Mouse (Mus musculus) midbrain, embryonic 11.5 days (tissue): ENCODE data around the gene Tnfsf12. TPM values are rescaled to one million over a fixed set of nuclear protein-coding genes. Genes with fewer than 3 reads are reported as not detected.

Experiments
- ATAC-seq: fragments of 200-750 bp; cut with Nextera tagmentation; 2 replicates; pipeline ENCODE4 v1.8.0; 2017; ENCODE audit warnings: moderate TSS enrichment, moderate library complexity; ENCODE audit not compliant: low FRiP score
- DNase-seq: peaks from one replicate; pipeline ENCODE4 v3.0.0; 2015; ENCODE audit warnings: low spot score; ENCODE audit errors: missing footprints
- H3K27ac ChIP-seq: fragments of 300-500 bp; sonication (generic); 2 replicates; pipeline ENCODE4 v1.5.1; 2014; ENCODE audit warnings: low read depth, low read length
- H3K27me3 ChIP-seq: fragments of 300-500 bp; sonication (generic); 2 replicates; pipeline ENCODE4 v1.6.1; 2014; ENCODE audit warnings: mild to moderate bottlenecking, low read length, moderate library complexity, mixed read lengths; ENCODE audit not compliant: control insufficient read depth, insufficient read depth
- H3K36me3 ChIP-seq: fragments of 300-500 bp; sonication (generic); 2 replicates; pipeline ENCODE4 v1.6.1; 2014; ENCODE audit warnings: mild to moderate bottlenecking, low read length, moderate library complexity, mixed read lengths; ENCODE audit not compliant: control insufficient read depth, insufficient read depth
- H3K4me1 ChIP-seq: fragments of 300-500 bp; sonication (generic); 2 replicates; pipeline ENCODE4 v1.6.1; 2014; ENCODE audit warnings: low read length; ENCODE audit not compliant: control insufficient read depth, insufficient read depth
- H3K4me2 ChIP-seq: fragments of 300-500 bp; sonication (generic); 2 replicates; pipeline ENCODE4 v1.6.1; 2014; ENCODE audit warnings: mild to moderate bottlenecking, moderate library complexity
- H3K4me3 ChIP-seq: fragments of 300-500 bp; sonication (generic); 2 replicates; pipeline ENCODE4 v1.5.1; 2014; ENCODE audit warnings: low read depth, low read length
- H3K9ac ChIP-seq: fragments of 300-500 bp; sonication (generic); 2 replicates; pipeline ENCODE4 v1.6.1; 2014; ENCODE audit warnings: low read length
- H3K9me3 ChIP-seq: fragments of 300-500 bp; sonication (generic); 2 replicates; pipeline ENCODE4 v1.6.1; 2016; ENCODE audit warnings: low read length; ENCODE audit not compliant: control insufficient read depth
- WGBS: fragments of 180-500 bp; shearing (Covaris S2); extraction: QIAGEN DNeasy Blood & Tissue Kit; methylation state at CpG from one replicate; pipeline ENCODE4 v1.1.7; 2014; 5-methylcytosine and 5-hydroxymethylcytosine counted together
- polyA plus RNA-seq: library from polyadenylated mRNA; unstranded; fragments of >200 nt; fragmentation: Nextera tagmentation; extraction: Ambion mirVana; gene quantifications from 2 replicates; pipeline ENCODE4 v1.2.1, GENCODE M21; 2014

The Tnfsf12 gene
- polyA plus RNA-seq, 1 experiment from 2014 or later = 2.0 TPM

DNA sequence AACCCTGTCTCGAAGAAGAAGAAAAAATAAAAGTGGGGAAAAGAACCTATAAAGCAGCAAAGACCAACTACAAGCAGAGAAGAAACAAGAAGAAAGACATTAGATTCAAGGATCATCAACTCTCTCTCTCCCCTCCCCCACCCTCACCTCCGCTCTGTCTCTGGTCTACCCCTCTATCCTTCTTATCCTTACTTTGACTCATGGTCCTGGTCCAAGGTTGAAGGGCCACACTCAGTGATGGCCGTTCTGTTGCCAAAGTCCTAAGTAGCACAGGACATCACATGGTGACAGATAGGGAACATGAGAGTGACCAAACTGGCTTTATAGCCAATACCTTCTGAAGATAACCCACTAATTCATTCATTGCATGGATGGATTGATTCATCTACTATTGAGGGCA, 1.7 kb upstream of the Tnfsf12 start:
- no peaks in the 10 kb centered on the region for H3K9me3 ChIP-seq
- peak; percentile 77 for DNase-seq
- no peak for ATAC-seq
- WGBS = 96% methylated on average over 3 of the region's 3 CpGs
- no peaks in the 10 kb centered on the region for H3K36me3 ChIP-seq
- no peak overlapping the region for H3K4me2 ChIP-seq
- H3K9ac ChIP-seq = no peak overlapping the region
- H3K27me3 ChIP-seq = no peaks in the 10 kb centered on the region
- peaks cover 5% of the 10 kb centered on the region; the same call in 1 of the 2 replicates for H3K4me1 ChIP-seq
- H3K4me3 ChIP-seq = no peak overlapping the region
- no peak overlapping the region for H3K27ac ChIP-seq

DNA sequence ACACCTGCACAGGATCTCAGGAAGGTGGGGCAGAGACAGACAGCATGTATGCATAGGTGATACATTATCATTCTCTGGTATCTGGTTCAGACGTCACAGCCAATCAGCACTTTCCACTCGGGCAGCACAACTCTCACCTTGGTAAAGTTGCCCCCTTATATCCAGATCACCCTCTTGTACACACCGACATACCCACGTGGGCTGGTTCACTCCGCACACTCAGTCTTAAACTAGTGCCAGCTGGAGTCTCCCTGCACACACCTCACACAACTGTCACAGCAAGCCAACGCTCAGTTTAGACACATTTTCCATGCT, 646 bp downstream of the Tnfsf12 start:
- peak overlapping the region; percentile 65 for H3K9ac ChIP-seq
- no peak for ATAC-seq

DNA sequence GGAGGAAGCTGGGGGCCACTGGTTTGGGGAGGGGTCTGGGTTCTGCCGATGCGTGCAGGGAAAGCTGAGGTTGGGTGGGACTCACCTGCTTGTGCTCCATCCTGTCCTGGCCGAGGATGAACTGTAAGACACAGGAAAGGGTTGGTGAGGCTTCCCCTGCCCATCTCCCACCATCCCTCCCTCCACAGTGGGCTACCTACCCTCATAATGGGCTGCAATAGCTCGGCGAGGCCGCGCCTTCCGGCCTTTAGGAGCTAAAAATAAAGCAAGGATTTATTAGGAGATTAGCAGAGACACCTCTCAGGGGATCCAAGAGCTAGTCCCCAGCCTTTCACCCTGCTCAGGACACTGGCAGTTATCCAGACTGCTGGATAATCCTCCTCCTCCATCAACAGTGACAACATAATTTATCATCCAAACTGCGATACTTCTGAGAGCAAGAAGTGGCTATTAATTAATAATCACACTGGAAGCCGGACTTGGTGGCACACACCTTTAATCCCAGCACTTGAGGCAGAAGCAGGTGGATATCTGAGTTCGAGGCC, 2.2 kb downstream of the Tnfsf12 start:
- DNase-seq (peak; percentile 35), ATAC-seq (no peak)
- Histone ChIP-seq H3K9ac (no peak overlapping the region), H3K27ac (no peak overlapping the region), H3K4me1 (peaks cover 5% of the 10 kb centered on the region; the same call in 1 of the 2 replicates), H3K4me2 (no peak overlapping the region), H3K27me3 (no peaks in the 10 kb centered on the region), H3K36me3 (no peaks in the 10 kb centered on the region), H3K9me3 (no peaks in the 10 kb centered on the region), H3K4me3 (no peak overlapping the region)
- WGBS = 61% methylated on average over 11 of the region's 11 CpGs

More for the DNA sequence above, 646 bp downstream of the Tnfsf12 start:
- Histone ChIP-seq H3K27ac (no peak overlapping the region), H3K9me3 (no peaks in the 10 kb centered on the region), H3K4me1 (peaks cover 5% of the 10 kb centered on the region; the same call in 1 of the 2 replicates), H3K36me3 (no peaks in the 10 kb centered on the region), H3K4me3 (peak overlapping the region; percentile 32), H3K27me3 (no peaks in the 10 kb centered on the region), H3K4me2 (peak overlapping the region; percentile 65)
- DNase-seq = no peak
- 38% methylated on average over 6 of the region's 6 CpGs for WGBS

DNA sequence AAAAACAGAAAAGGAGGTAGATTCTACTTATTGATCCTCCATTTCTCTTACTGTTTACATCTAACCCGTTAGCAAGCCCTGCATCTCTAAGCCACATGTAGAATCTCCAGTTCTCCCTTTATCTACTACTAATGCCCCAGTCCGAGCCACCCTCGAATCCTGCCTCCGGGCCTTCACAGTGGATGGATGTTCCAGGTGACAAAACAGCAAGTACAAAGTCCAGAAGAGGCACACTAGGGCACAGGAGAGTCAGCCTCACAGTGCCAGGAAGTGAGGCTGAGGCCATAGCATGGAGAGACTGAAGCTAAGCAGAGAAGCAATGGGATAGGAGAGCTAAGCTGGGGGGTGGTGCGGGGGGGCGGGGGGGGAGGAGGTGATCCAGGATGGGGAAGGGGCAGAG, 2.8 kb downstream of the Tnfsf12 start:
- H3K27ac ChIP-seq = no peak overlapping the region
- H3K27me3 ChIP-seq = no peaks in the 10 kb centered on the region
- DNase-seq (peak; percentile 21), ATAC-seq (no peak)
- H3K4me2 ChIP-seq = no peak overlapping the region
- 83% methylated on average over 6 of the region's 6 CpGs for WGBS
- H3K36me3 ChIP-seq = no peaks in the 10 kb centered on the region
- H3K4me3 ChIP-seq = no peak overlapping the region
- peaks cover 5% of the 10 kb centered on the region; the same call in 1 of the 2 replicates for H3K4me1 ChIP-seq
- no peaks in the 10 kb centered on the region for H3K9me3 ChIP-seq
- H3K9ac ChIP-seq = no peak overlapping the region

DNA sequence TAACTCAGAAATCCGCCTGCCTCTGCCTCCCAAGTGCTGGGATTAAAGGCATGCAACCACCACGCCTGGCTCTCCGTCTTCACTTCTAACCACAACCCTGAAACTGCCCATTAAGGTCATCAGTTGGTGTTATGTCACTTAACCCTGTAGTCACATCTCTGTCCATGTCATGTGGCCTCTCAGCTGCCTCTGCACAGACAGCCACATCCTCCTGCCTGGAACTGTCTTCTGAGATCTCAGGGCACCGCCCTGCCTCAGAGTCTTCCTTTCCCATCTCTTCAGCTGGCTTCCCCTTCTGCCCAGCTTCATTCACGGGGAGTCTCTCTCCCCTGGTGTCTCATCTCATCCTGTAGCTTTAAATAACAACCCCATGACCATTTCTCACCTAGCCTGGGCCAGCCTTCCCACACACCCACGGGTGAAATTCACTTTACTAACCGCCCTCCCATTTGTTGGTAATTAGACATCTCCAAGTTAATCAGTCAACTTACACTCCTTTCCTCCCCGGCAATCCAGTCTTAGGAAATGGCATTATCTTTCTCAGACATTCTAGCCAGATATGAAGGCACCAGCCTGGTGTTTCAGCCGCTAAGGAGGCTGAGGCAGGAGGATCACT, 3.3 kb downstream of the Tnfsf12 start:
- H3K27me3 ChIP-seq = no peaks in the 10 kb centered on the region
- no peaks in the 10 kb centered on the region for H3K36me3 ChIP-seq
- H3K27ac ChIP-seq = no peak overlapping the region
- DNase-seq = no peak
- WGBS = 85% methylated on average over 9 of the region's 9 CpGs
- H3K9ac ChIP-seq = no peak overlapping the region
- H3K4me3 ChIP-seq = no peak overlapping the region
- H3K9me3 ChIP-seq = no peaks in the 10 kb centered on the region
- peaks cover 5% of the 10 kb centered on the region; the same call in 1 of the 2 replicates for H3K4me1 ChIP-seq
- ATAC-seq = no peak
- no peak overlapping the region for H3K4me2 ChIP-seq

DNA sequence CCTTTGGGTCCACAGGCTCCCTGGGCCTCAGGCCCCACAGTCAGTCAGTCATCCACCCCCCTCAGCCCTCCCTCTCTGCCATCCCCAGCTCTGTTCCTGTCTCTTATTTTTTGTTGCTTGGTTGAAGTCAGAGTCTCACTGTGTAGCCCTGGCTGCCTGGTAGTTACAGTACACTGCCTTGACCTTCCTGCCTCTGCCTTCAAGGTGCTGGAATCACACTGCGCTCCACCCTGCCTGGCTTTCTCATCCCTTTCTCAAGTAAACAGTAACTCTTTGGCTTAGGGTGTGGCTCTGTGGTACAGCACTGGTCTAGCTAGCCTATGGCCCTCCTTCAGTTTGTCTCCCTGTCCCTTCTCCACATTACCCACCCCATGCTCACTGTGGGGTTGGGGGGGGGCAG, 5.8 kb downstream of the Tnfsf12 start:
- 91% methylated on average over 1 of the region's 1 CpGs for WGBS
- H3K9me3 ChIP-seq = no peaks in the 10 kb centered on the region
- H3K9ac ChIP-seq = no peak overlapping the region
- ATAC-seq = no peak
- H3K4me1 ChIP-seq = 0 out of 2 replicates have a peak, but pooled peaks cover 3% of the 10 kb centered on the region
- no peak overlapping the region for H3K4me3 ChIP-seq
- no peaks in the 10 kb centered on the region for H3K36me3 ChIP-seq
- no peak for DNase-seq
- no peak overlapping the region for H3K27ac ChIP-seq
- no peak overlapping the region for H3K4me2 ChIP-seq
- no peaks in the 10 kb centered on the region for H3K27me3 ChIP-seq

- 68% methylated on average over 5 of the region's 5 CpGs for WGBS
- H3K36me3 ChIP-seq = no peaks in the 10 kb centered on the region
- DNase-seq = peak; percentile 45
- 0 out of 2 replicates have a peak, but pooled peaks cover 5% of the 10 kb centered on the region for H3K4me1 ChIP-seq
- H3K9me3 ChIP-seq = no peaks in the 10 kb centered on the region
- H3K9ac ChIP-seq = no peak overlapping the region
- no peak overlapping the region for H3K4me3 ChIP-seq
- H3K27me3 ChIP-seq = no peaks in the 10 kb centered on the region
- no peak overlapping the region for H3K4me2 ChIP-seq
- no peak for ATAC-seq
- H3K27ac ChIP-seq = no peak overlapping the region
Observed at GRCm38 (mm10) chr11:69687061-69687460, 8.6 kb downstream of the Tnfsf12 start.

DNA sequence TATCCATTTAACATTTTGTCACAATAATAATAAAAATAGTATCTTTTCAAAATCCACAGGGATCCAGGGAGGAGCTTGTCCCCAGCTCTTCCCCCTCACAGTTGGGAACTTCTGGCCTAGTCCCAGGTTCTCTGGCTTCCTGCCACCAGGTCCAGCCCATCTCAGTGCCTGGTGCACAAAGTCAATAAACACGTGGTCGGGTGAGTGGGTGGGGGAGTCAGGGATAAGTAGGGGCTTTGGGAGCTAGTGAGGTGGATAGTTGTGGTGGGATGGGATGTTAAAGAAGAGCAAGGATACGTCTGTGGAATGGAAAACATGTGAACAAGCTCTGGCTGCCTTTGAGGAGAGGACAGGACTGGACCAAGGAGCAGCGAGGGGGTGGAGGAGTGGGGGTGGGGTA, 9.3 kb downstream of the Tnfsf12 start:
- DNase-seq (peak; percentile 81), ATAC-seq (no peak)
- Histone ChIP-seq H3K9me3 (no peaks in the 10 kb centered on the region), H3K27ac (no peak overlapping the region), H3K27me3 (no peaks in the 10 kb centered on the region), H3K4me2 (no peak overlapping the region), H3K4me3 (no peak overlapping the region), H3K36me3 (no peaks in the 10 kb centered on the region), H3K4me1 (0 out of 2 replicates have a peak, but pooled peaks cover 5% of the 10 kb centered on the region), H3K9ac (0 out of 2 replicates have a peak overlapping the region, but pooled peaks have one; percentile 24)
- WGBS = 15% methylated on average over 4 of the region's 4 CpGs

- Histone ChIP-seq H3K27ac (no peak within 1 kb of the TSS), H3K9ac (peak within 1 kb of the TSS; percentile 24; the same call in 1 of the 2 replicates), H3K4me3 (no peak within 1 kb of the TSS), H3K4me2 (no peak within 1 kb of the TSS), H3K4me1 (peaks cover 10% of the 10 kb centered on the region), H3K36me3 (no peaks in the 10 kb centered on the region), H3K9me3 (no peaks in the 10 kb centered on the region), H3K27me3 (no peaks in the 10 kb centered on the region)
- no peak for ATAC-seq
- DNase-seq = peak; percentile 71
- 72% methylated on average over 10 of the region's 10 CpGs for WGBS
Observed at GRCm38 (mm10) chr11:69685526-69686148, 10.0 kb downstream of the Tnfsf12 start, which contains the start of gene Tnfsf13. Gene Tnfsf13 (minus strand): TSS chr11:69685784.
